In genomic region chr13:5757963-5758362, GRCm38 (mm10) we compare ENCODE assay signal across 28 mouse cellular contexts.
"Had no signal": no experiment of that assay in that cellular context is flagged by ENCODE, and none has a peak within 500 bp of the region (broad histone marks: within the 10 kb centered on the region; RNA-seq: fewer than 3 reads in every experiment).

No protein-coding gene starts in this region.

- H3K9ac ChIP-seq: embryonic facial prominence, embryonic 12.5 days; embryonic facial prominence, embryonic 13.5 days; embryonic facial prominence, embryonic 15.5 days; forebrain, embryonic 12.5 days; forebrain, embryonic 13.5 days; forebrain, embryonic 15.5 days; forebrain, postnatal 0 days had no signal

- DNase-seq: cerebellum, adult 2 months; cerebellum, adult 8-10 months; cerebellum, adult 9-10 months; cerebellum, adult 9-11 months; cerebellum, postnatal 10 days; cerebellum, postnatal 14 days; cerebellum, postnatal 25 days; cerebellum, postnatal 36 days; embryo, embryonic 11 days; forebrain, postnatal 0 days; gastrocnemius, adult 2 months; gastrocnemius, postnatal 10 days; gastrocnemius, postnatal 14 days; gastrocnemius, postnatal 25 days; gastrocnemius, postnatal 36 days; heart, adult 11 months; heart, adult 18-20 months had no signal

- H3K27ac ChIP-seq: embryonic facial prominence, embryonic 10.5 days; embryonic facial prominence, embryonic 12.5 days; embryonic facial prominence, embryonic 13.5 days; embryonic facial prominence, embryonic 15.5 days; forebrain, embryonic 10.5 days; forebrain, embryonic 12.5 days; forebrain, embryonic 13.5 days; forebrain, embryonic 15.5 days; gastrocnemius, adult 2 months had no signal

- H3K36me3 ChIP-seq: embryonic facial prominence, embryonic 10.5 days; embryonic facial prominence, embryonic 12.5 days; embryonic facial prominence, embryonic 13.5 days; embryonic facial prominence, embryonic 15.5 days; forebrain, embryonic 10.5 days; forebrain, embryonic 12.5 days; forebrain, embryonic 15.5 days had no signal

- H3K4me2 ChIP-seq: embryonic facial prominence, embryonic 12.5 days; embryonic facial prominence, embryonic 13.5 days; embryonic facial prominence, embryonic 15.5 days; forebrain, embryonic 12.5 days; forebrain, embryonic 13.5 days; forebrain, embryonic 15.5 days had no signal

- H3K4me3 ChIP-seq: embryonic facial prominence, embryonic 10.5 days; embryonic facial prominence, embryonic 12.5 days; embryonic facial prominence, embryonic 13.5 days; embryonic facial prominence, embryonic 15.5 days; erythroblast, embryonic 14.5 days; forebrain, embryonic 10.5 days; forebrain, embryonic 12.5 days; forebrain, embryonic 13.5 days; forebrain, embryonic 15.5 days; gastrocnemius, adult 2 months had no signal

- H3K4me1 ChIP-seq: embryonic facial prominence, embryonic 10.5 days; embryonic facial prominence, embryonic 12.5 days; embryonic facial prominence, embryonic 13.5 days; embryonic facial prominence, embryonic 15.5 days; forebrain, embryonic 10.5 days; forebrain, embryonic 12.5 days; forebrain, embryonic 13.5 days; forebrain, embryonic 15.5 days had no signal

- H3K9me3 ChIP-seq: embryonic facial prominence, embryonic 10.5 days; embryonic facial prominence, embryonic 12.5 days; embryonic facial prominence, embryonic 13.5 days; embryonic facial prominence, embryonic 15.5 days; forebrain, embryonic 10.5 days; forebrain, embryonic 12.5 days; forebrain, embryonic 13.5 days; forebrain, embryonic 15.5 days had no signal

- ATAC-seq: forebrain, embryonic 13.5 days; forebrain, embryonic 14.5 days; forebrain, embryonic 15.5 days; forebrain, embryonic 16.5 days; forebrain, postnatal 0 days had no signal

- H3K27me3 ChIP-seq: embryonic facial prominence, embryonic 12.5 days; embryonic facial prominence, embryonic 13.5 days; embryonic facial prominence, embryonic 15.5 days; forebrain, embryonic 12.5 days; forebrain, embryonic 13.5 days; forebrain, embryonic 15.5 days had no signal
